Mouse (Mus musculus) stomach, postnatal 0 days (tissue): ENCODE measurements at regions not wholly inside any gene's neighbourhood (a gene's known extent, or its start where the extent isn't known, plus 50 kb on each side); places are given as distances from the start of the nearest gene placed in this dataset.

Source experiments
- CTCF ChIP-seq: IDR thresholded peaks from 2 replicates; pipeline ENCODE4 v1.5.1; 2016; ENCODE audit warnings: antibody characterized with exemption, low read depth, mild to moderate bottlenecking, moderate library complexity
- EP300 ChIP-seq: optimal IDR thresholded peaks from 2 replicates; pipeline ENCODE3; 2016; ENCODE audit warnings: antibody characterized with exemption

- TF ChIP-seq EP300: no peak
- no peak for TF ChIP-seq CTCF
Observed at GRCm38 (mm10) chr7:116808475-116808874, 304.3 kb downstream of the Nucb2 start.
